Mouse (Mus musculus) testis, postnatal 14 days (tissue): Measurements from ENCODE around the gene Kcnmb4.

ENCODE experiments used
- DNase-seq: peaks from one replicate; pipeline ENCODE4 v3.0.0; 2021; ENCODE audit warnings: low spot score

Gene Kcnmb4

DNA sequence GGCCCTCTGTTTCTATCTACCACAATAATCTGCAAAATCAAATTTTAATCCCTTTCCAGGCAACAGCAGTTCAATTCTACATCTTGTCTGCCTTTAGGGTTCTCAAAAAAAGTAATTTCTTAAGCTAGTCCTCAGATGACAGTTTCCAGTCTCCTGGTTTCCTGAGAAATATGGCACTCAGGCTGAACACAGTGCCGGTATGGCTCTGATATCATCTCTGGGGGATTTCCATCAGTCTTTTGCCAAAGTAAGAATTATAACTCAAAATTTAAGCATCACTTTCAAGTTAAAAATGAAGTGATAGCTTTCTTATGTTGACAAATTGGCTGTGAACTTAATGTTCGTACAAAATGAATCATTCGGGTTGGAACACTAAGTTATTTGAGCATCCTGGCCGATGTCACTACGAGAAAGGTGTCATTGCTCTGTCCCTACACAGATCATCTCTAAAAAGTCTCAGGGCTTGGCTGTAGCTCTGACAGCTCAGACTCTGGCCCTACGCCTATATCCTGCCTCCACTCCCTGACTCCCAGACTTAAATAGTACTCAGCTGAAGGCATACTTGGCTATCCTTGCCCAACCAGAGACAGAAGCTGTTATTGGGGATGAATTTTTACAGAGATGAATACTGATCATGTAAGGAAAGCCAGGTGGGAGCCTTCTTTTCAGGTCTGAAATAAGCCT, 70.8 kb downstream of the Kcnmb4 start:
- DNase-seq, result no peak

DNA sequence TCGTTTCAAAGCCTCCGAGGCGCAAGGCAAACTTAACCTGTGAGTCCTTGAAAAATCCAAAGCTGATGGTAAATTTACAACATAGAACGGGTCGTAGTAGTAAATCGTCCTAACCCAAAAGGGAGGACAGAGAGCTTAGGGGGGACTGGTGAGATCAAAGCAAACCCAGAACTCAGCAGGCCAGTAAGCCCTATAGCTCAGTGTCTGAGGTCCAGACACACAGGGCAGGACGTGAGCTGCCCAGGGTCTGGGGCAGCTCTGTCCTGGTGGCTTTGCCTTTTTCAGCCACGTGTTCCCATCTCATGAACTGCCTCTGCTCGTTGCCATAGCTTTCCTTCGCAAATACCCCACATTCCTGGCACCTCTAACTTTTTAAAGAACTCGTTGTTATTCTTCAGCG, 75.7 kb downstream of the Kcnmb4 start:
- DNase-seq, result no peak

DNA sequence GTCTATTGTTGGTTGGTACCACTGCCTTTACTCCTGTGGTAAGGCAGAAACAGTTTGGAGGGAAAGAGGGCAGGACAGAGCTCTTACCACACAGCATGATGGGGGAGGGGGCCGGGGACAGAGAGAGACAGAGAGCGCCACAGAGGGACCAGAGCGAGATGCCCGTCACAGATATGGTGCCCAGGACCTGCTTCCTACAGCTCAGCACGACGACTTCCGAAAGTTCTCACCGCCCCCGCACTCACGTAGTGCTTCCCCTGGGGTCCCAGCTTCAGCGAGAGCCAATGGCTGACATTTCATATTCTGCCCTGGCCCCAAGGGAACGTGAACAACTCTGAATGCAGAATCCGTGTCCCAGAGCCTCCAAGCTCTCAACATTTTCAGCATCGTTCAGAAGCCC, 76.1 kb downstream of the Kcnmb4 start:
- DNase-seq, result peak; percentile 26

DNA sequence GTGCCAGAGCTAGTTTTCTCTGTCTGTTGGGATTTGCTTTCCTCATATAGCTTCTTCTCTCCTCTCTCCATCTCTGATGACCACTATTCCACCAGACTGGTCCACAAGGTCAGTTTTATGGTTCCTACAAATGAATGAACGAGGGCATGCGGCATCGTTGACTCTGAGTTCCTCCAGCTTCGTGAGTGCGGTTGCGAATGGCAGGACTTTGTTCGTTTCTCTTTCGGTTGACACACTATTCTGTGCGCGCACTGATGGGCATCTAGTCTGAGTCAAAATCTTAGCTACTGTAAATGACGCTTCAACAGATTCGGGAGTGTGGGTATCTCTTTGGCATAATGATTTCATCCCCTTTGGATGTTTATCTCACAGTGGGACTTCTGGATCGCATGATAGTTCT, 76.7 kb downstream of the Kcnmb4 start:
- DNase-seq, result no peak

DNA sequence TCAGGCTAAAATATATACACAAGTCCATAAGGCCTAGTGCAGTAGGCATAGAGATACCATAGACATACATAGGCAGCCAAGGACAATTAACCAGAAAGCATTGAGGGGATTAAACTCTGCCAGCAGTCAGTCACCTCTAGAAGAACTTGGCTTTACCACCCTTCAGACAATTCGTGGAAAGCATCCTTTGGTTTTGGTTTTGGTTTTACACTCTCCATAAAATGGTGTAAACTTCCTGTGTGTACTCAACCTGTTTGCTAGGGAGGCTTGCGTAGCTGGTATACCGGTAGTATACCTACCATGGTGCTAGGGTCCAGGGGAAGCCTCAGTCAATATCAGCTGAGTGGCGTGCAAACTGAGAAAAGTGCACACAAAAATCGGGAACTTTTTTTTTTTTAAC, 77.4 kb downstream of the Kcnmb4 start:
- DNase-seq, result no peak

DNA sequence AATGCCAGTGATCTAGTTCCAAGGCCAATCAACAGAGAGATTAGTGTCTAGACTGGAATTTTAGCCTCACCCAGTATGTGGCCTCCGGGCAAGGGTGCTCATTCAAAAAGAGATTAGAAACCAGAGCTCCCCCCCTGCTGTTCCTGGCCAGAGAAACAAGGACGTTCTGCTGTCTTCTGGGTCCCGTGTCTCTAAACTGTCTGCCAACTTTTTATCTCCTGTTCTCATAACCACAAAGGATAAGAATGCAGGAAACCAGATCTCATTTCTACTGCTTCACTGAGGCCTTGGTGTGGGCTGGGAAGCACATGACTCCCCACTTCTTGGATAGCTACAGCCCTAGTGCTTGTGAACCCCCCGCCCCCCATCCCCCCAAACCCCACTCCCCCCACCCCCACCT, 79.1 kb downstream of the Kcnmb4 start:
- peak; percentile 79 for DNase-seq

DNA sequence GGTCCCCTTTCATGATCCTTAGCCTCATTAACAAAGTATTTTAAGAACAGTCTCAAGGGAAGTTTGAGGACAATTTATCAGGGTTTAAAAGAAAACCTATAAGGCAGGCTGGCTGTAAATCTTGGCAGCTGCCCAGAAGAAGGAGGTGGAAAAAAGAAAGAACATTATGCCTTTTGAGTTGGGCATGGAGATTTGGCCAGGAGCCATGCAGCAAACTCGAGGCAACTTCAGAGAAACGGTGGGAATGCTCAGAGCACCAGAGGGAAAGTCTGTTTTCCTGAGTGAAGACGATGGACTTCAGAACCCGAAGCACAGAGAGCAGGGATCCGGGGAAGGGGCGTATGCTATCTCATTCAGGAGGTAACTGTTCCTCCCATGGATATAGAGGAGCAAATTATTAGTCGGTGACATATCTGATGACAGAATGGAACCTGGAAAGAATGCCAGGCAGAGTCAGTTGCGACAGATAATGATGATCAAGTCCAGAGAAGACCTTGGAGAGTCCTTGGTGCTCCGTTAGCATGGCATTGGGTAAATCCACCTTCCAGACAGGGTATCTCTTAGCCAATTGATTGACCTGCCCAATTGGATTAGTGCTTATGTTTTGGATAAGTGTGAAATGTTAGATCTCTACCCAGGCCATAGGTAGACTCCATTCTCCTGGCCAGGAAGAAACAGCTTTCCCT, 79.7 kb downstream of the Kcnmb4 start:
- peak; percentile 46 for DNase-seq

DNA sequence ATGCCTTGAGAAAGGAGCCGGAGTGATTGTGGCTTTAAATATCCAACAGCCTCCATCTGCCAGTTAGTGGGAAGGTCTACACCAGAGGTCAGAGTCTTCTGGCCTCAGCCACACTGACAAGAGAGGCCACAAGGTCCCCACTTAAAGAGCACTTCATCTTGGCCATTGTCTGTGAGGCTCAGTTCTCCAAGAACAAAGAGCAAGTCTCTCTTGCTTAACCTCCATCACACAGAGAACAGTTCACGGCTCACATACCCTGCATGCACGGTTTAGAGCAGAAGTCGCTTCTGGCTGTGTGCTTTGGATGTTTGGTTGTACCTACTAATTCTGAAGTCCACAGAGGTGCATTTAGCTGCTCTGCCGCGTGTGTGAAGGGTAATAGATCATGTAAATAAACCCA, 84.8 kb downstream of the Kcnmb4 start:
- DNase-seq, result no peak

DNA sequence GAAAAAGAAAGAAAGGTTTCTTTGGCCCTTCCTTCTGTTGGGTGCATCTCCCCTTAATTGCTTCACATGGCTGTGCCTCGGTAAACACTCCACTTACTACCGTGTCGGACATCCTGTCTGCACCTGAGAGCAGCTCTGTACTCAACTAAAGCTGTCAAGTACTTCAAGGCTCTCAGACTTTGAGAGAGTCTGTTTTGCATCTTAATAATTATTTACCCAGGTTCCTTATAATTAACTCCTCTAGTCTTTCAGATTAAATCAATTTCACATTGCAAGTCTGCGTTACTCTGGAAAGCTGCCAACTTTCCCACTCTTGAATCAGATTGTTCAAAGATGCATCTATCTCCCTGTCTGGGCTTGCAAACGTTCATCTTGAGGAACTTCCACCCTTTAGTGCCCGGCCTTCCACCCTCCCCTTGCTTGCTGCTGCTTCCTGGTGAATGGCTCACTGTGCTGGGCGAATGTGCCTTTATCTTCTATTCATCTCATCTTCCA, 87.2 kb downstream of the Kcnmb4 start:
- DNase-seq, result no peak

DNA sequence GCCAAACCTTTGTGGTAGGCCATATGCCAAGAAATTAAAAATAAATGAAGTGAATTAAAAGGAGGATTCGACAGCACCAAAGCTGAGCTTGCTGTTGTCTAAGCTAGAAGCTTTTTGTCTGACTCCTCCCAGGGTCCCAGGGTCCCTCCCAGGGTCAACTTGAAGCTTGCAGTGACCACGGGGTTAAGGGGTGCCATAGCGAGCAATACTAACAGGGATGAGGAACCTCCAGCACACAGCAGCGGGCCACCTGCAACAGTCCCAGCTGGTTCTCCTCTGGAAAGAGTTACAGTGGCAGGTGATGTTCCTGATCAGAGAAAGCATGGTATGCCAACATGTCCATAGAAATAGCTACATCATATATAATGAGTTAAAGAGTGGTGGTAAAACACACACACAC, 89.3 kb downstream of the Kcnmb4 start:
- no peak for DNase-seq

DNA sequence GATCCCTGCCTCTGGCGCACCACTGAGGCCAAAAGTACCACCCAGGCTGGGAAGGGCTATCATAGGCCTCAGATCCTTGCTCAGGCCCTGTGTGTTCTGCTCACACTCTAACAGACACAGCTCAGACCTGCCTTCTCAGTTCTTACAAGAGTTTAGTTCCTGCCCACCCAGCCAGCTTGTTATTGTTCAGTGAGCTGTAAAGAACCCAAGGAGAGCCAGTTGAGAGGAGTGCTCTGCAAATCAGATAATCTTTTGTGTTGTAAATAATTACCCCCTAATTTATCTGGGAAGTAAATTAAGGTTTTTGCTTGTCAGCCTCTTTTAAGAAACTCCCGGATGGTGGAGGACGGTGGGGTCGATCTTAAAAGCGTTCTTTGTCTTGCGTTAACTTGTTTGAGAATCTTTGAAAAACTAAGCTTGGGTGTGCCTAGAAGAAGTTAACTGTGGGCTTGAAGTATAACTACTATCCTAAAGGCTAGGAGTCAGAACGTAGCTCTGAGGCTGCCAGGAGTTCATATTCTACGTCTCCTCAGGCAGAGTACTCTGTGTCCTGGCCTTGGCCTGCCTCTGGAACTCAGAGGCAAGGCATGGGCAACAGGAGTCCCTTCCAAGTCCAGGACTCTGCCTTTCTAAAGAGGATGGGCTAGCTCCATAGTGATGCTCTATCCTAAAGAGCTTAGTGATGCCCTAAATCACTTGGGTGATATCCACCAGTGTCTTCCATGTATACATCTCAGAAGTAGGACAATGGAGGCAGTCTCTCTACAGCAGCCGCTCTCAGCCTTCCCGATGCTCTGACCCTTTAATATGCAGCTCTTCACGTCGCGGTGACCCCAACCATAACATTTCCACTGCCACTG, 90.6 kb downstream of the Kcnmb4 start:
- DNase-seq, result no peak

DNA sequence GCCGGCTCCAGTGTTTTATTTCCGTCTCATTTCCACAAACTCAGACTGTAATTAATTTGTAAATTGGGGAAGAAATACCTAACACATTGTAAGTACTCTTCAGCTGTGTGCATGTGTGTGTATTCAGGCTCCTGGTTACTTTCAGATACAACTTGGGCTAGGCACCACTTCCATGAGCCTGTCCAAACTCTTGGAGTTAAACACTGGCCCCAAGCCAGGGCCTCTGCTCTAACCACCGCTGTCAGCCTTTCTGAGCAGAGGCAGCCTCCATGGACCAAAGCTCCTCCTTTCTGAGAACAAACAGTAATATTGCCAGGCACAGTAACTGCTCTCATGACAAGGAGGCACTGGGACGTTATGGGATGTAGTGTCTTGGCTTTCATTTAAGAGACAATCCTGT, 96.8 kb downstream of the Kcnmb4 start:
- DNase-seq, result no peak

DNA sequence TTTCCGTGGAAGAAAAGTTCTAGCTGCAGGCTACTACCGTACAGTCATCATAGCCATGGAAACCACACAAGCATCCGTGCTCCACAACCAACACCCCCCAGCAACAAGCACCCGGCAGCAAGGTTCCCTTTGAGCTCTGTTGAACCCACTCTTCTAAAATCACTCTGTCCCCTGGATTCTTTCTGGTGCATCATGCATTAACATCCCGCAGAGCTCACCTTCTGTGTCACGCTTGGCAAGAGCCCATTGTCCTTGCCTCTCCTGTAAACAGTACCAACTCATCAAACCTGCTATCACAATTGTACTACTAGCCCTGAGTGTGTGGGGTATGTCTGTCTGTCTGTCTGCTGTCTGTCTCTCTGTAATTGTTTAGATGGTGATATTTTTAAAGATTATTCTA, 99.6 kb downstream of the Kcnmb4 start:
- DNase-seq, result no peak

DNA sequence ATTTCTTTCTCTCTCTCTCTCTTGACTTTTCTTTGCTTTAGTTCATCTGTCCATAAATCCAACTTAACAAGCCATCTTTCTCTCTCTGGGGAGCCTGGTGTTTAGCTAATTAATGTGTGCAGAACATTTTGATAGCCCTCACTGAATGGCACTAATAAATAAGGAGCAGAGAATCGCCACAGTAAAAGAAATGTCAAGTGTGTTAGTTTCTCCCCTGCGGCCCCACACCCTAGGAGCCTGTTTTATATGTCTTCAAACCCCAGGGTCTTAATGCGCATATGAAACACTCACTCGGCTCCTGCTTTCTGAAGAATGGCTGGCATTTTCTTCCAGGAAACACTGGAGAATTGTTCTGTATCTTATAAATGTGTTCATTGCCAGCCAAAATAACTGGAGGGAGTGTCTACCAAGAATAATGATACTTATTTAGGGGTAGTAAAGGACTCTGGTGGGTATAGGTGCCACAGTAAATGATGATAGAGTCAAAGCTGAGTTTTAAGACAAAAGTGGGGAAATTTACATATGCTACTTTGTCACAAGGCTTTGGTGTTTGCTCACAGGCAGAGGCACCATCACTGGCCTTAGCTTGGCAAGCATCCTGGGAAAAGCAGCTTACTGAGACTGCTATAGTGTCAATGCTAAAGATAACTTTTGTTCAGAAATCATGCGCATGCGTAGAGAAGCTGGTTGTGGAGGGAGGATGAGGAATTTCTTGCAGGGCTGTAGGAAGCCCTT, 102.5 kb downstream of the Kcnmb4 start:
- peak; percentile 36 for DNase-seq
